Mouse (Mus musculus): ENCODE measurements around the gene Cdh26. TPM values are rescaled to one million over a fixed set of nuclear protein-coding genes. Genes with fewer than 3 reads are reported as not detected.

Gene Cdh26
- polyA plus RNA-seq, 1 experiment from 2014 or later: not detected

GRCm38 (mm10) chr2:178490245-178490920 lies 60.1 kb downstream of the Cdh26 start:
- no peak overlapping the region for H3K27ac ChIP-seq (replicated peaks)
- H3K4me2 ChIP-seq: no peak overlapping the region
- no peaks in the 10 kb centered on the region for H3K36me3 ChIP-seq
- WGBS: 51% methylated on average over 9 of the region's 9 CpGs
- no peak overlapping the region for H3K4me3 ChIP-seq
- H3K9me3 ChIP-seq: no peaks in the 10 kb centered on the region
- H3K27me3 ChIP-seq: no peaks in the 10 kb centered on the region
- peaks cover 18% of the 10 kb centered on the region; the same call in 1 of the 2 replicates for H3K4me1 ChIP-seq (replicated peaks)
- ATAC-seq (ENCODE audit: low read depth): no peak
- H3K9ac ChIP-seq: no peak overlapping the region

GRCm38 (mm10) chr2:178494066-178494465 lies 63.7 kb downstream of the Cdh26 start:
- no peaks in the 10 kb centered on the region for H3K36me3 ChIP-seq
- no peak overlapping the region for H3K27ac ChIP-seq (replicated peaks)
- H3K9ac ChIP-seq: no peak overlapping the region
- H3K4me1 ChIP-seq (replicated peaks): peaks cover 27% of the 10 kb centered on the region
- H3K27me3 ChIP-seq: no peaks in the 10 kb centered on the region
- ATAC-seq (ENCODE audit: low read depth): no peak
- H3K4me2 ChIP-seq: no peak overlapping the region
- 70% methylated on average over 11 of the region's 11 CpGs for WGBS
- H3K9me3 ChIP-seq: no peaks in the 10 kb centered on the region
- no peak overlapping the region for H3K4me3 ChIP-seq

- 96% methylated on average over 2 of the region's 2 CpGs for WGBS
- no peak for ATAC-seq (ENCODE audit: low read depth)
These were observed 65.5 kb downstream of the Cdh26 start for GRCm38 (mm10) chr2:178495816-178496215.

GRCm38 (mm10) chr2:178497900-178498299 lies 67.6 kb downstream of the Cdh26 start:
- no peak for ATAC-seq (ENCODE audit: low read depth)
- no peaks in the 10 kb centered on the region for H3K27me3 ChIP-seq
- no peaks in the 10 kb centered on the region for H3K36me3 ChIP-seq
- H3K9ac ChIP-seq: no peak overlapping the region
- no peak overlapping the region for H3K4me2 ChIP-seq
- H3K27ac ChIP-seq (replicated peaks): no peak overlapping the region
- H3K4me3 ChIP-seq: no peak overlapping the region
- 84% methylated on average over 1 of the region's 1 CpGs for WGBS
- peaks cover 9% of the 10 kb centered on the region for H3K4me1 ChIP-seq (replicated peaks)
- H3K9me3 ChIP-seq: no peaks in the 10 kb centered on the region

More at GRCm38 (mm10) chr2:178495816-178496215, 65.5 kb downstream of the Cdh26 start:
- no peak overlapping the region for H3K27ac ChIP-seq (replicated peaks)
- H3K27me3 ChIP-seq: no peaks in the 10 kb centered on the region
- no peaks in the 10 kb centered on the region for H3K36me3 ChIP-seq
- H3K4me2 ChIP-seq: no peak overlapping the region
- H3K4me1 ChIP-seq (replicated peaks): peaks cover 13% of the 10 kb centered on the region
- H3K9ac ChIP-seq: no peak overlapping the region
- no peaks in the 10 kb centered on the region for H3K9me3 ChIP-seq
- no peak overlapping the region for H3K4me3 ChIP-seq

- H3K36me3 ChIP-seq: no peaks in the 10 kb centered on the region
- no peaks in the 10 kb centered on the region for H3K9me3 ChIP-seq
- WGBS: 67% methylated on average over 5 of the region's 5 CpGs
- no peak overlapping the region for H3K9ac ChIP-seq
- no peak overlapping the region for H3K4me2 ChIP-seq
- H3K27ac ChIP-seq (replicated peaks): no peak overlapping the region
- H3K4me1 ChIP-seq (replicated peaks): peaks cover 9% of the 10 kb centered on the region
- H3K4me3 ChIP-seq: no peak overlapping the region
- no peaks in the 10 kb centered on the region for H3K27me3 ChIP-seq
- ATAC-seq (ENCODE audit: low read depth): peak; percentile 56; the same call in 1 of the 2 replicates
These were observed 68.1 kb downstream of the Cdh26 start for GRCm38 (mm10) chr2:178498409-178498808.

- Histone ChIP-seq H3K4me2 (no peak overlapping the region), H3K27me3 (no peaks in the 10 kb centered on the region), H3K4me3 (no peak overlapping the region), H3K4me1 (replicated peaks) (peaks cover 9% of the 10 kb centered on the region), H3K27ac (replicated peaks) (no peak overlapping the region), H3K36me3 (no peaks in the 10 kb centered on the region), H3K9ac (no peak overlapping the region), H3K9me3 (no peaks in the 10 kb centered on the region)
- no peak for ATAC-seq (ENCODE audit: low read depth)
- 82% methylated on average over 10 of the region's 10 CpGs for WGBS
These were observed 72.1 kb downstream of the Cdh26 start for GRCm38 (mm10) chr2:178502469-178502868.

GRCm38 (mm10) chr2:178506056-178506455 lies 75.7 kb downstream of the Cdh26 start:
- Histone ChIP-seq H3K4me2 (no peak overlapping the region), H3K36me3 (no peaks in the 10 kb centered on the region), H3K4me3 (no peak overlapping the region), H3K9ac (no peak overlapping the region), H3K9me3 (no peaks in the 10 kb centered on the region), H3K27ac (replicated peaks) (no peak overlapping the region), H3K27me3 (no peaks in the 10 kb centered on the region), H3K4me1 (replicated peaks) (0 out of 2 replicates have a peak, but pooled peaks cover 4% of the 10 kb centered on the region)
- ATAC-seq (ENCODE audit: low read depth): no peak
- 80% methylated on average over 12 of the region's 12 CpGs for WGBS

- Histone ChIP-seq H3K27ac (replicated peaks) (no peak overlapping the region), H3K4me1 (replicated peaks) (0 out of 2 replicates have a peak, but pooled peaks cover 4% of the 10 kb centered on the region), H3K4me3 (no peak overlapping the region), H3K9ac (no peak overlapping the region), H3K36me3 (no peaks in the 10 kb centered on the region), H3K27me3 (no peaks in the 10 kb centered on the region), H3K9me3 (no peaks in the 10 kb centered on the region), H3K4me2 (no peak overlapping the region)
- 50% methylated on average over 6 of the region's 6 CpGs for WGBS
- peak; percentile 79; the same call in 1 of the 2 replicates for ATAC-seq (ENCODE audit: low read depth)
These were observed 77.2 kb downstream of the Cdh26 start for GRCm38 (mm10) chr2:178507379-178508014.

GRCm38 (mm10) chr2:178508279-178508678 lies 77.9 kb downstream of the Cdh26 start:
- H3K9ac ChIP-seq: no peak overlapping the region
- no peaks in the 10 kb centered on the region for H3K9me3 ChIP-seq
- 0 out of 2 replicates have a peak, but pooled peaks cover 4% of the 10 kb centered on the region for H3K4me1 ChIP-seq (replicated peaks)
- H3K4me3 ChIP-seq: no peak overlapping the region
- no peaks in the 10 kb centered on the region for H3K36me3 ChIP-seq
- no peak for ATAC-seq (ENCODE audit: low read depth)
- H3K4me2 ChIP-seq: no peak overlapping the region
- no peaks in the 10 kb centered on the region for H3K27me3 ChIP-seq
- no peak overlapping the region for H3K27ac ChIP-seq (replicated peaks)
- WGBS: 80% methylated on average over 6 of the region's 6 CpGs

GRCm38 (mm10) chr2:178513043-178513442 lies 82.7 kb downstream of the Cdh26 start:
- 78% methylated on average over 4 of the region's 4 CpGs for WGBS
- H3K27ac ChIP-seq (replicated peaks): no peak overlapping the region
- H3K4me3 ChIP-seq: no peak overlapping the region
- H3K36me3 ChIP-seq: no peaks in the 10 kb centered on the region
- no peaks in the 10 kb centered on the region for H3K4me1 ChIP-seq (replicated peaks)
- H3K9me3 ChIP-seq: no peaks in the 10 kb centered on the region
- H3K27me3 ChIP-seq: no peaks in the 10 kb centered on the region
- no peak overlapping the region for H3K9ac ChIP-seq
- ATAC-seq (ENCODE audit: low read depth): no peak
- no peak overlapping the region for H3K4me2 ChIP-seq

- Histone ChIP-seq H3K4me3 (no peak overlapping the region), H3K4me1 (replicated peaks) (no peaks in the 10 kb centered on the region), H3K27ac (replicated peaks) (no peak overlapping the region), H3K27me3 (no peaks in the 10 kb centered on the region), H3K9ac (peak overlapping the region; percentile 4; the same call in 1 of the 2 replicates), H3K4me2 (no peak overlapping the region), H3K9me3 (no peaks in the 10 kb centered on the region), H3K36me3 (no peaks in the 10 kb centered on the region)
- WGBS: 71% methylated on average over 16 of the region's 16 CpGs
- ATAC-seq (ENCODE audit: low read depth): no peak
These were observed 83.3 kb downstream of the Cdh26 start for GRCm38 (mm10) chr2:178513636-178514071.

GRCm38 (mm10) chr2:178516421-178516820 lies 86.1 kb downstream of the Cdh26 start:
- no peaks in the 10 kb centered on the region for H3K9me3 ChIP-seq
- no peak overlapping the region for H3K9ac ChIP-seq
- H3K4me1 ChIP-seq (replicated peaks): no peaks in the 10 kb centered on the region
- H3K27ac ChIP-seq (replicated peaks): no peak overlapping the region
- H3K27me3 ChIP-seq: no peaks in the 10 kb centered on the region
- ATAC-seq (ENCODE audit: low read depth): no peak
- no peak overlapping the region for H3K4me2 ChIP-seq
- 83% methylated on average over 5 of the region's 5 CpGs for WGBS
- H3K36me3 ChIP-seq: no peaks in the 10 kb centered on the region
- no peak overlapping the region for H3K4me3 ChIP-seq

Data from neural tube, embryonic 13.5 days (tissue).